Mouse (Mus musculus) regulatory T cell (primary cell): ENCODE results near the gene Cfl1.

Experiments
- in situ Hi-C: fragments of 300-600 bp; cut with MboI, MseI; formaldehyde crosslinking; loops from one replicate; pipeline ENCODE4 v1.15.1; 2025; ENCODE audit warnings: high pct_unique_total_duplicates

Gene Cfl1

DNA sequence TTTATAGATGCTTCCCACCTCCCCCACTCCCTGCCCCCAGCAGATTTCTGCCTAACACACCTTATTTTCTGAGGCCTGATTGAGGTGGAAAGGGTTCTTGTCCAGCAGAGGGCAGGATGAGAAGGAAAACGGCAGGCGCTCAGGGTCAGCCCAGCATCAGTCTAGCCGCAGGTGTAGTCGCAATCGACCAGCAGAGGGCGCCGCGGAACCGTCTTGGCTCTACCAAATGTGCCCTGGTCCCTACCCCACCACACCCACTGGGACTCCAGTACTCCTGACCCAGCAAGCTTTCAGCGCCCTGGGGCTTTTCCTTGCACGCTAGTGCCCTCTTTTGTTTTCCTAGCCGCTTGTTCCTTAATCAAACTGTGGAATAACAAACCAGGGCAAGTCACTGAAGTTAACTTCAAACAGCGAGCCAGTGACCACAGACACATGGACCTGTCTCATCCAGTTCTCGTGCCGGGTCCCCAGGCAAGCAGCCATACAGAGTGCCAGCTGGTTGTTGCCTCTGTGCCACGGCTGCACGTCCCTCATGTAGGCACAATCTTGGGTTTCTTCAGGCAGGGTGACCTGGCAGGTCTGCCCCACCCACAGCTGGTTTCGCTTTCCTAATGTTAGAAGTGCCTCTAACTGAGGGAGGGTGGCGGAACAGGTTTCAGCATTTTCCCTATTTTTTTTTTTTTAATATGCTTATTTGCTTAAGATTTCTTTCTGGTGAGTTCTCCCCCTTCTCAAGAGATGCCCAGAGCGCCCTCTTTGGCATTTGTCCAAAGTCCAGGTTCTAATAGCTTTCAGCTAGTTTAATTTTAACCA lies 39.3 kb downstream of the Cfl1 start:
- in situ Hi-C loops, result loop anchor here (5.0 kb wide), 1 partner anchor 33 kb away; the partner anchor contains the start of gene Ovol1

DNA sequence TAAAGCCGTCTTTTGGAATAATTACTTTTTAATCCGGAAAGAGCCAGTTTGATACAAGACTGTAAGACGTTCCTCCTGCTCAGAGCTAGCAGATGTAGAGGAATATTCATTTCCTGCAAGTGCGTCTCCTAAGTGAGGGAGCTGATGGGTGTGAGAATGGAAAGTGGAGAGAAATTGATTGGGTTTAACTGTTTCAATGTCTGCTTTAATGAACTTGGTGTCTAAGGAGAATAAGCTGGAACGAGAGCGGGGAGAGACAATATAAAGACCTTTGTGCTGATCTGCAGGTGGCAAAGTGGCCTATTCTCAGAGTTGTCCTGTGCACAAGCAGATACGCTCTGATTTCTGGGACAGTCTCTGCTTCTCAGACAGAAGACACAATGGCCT lies 39.9 kb downstream of the Cfl1 start:
- in situ Hi-C loops, result no loop called here

DNA sequence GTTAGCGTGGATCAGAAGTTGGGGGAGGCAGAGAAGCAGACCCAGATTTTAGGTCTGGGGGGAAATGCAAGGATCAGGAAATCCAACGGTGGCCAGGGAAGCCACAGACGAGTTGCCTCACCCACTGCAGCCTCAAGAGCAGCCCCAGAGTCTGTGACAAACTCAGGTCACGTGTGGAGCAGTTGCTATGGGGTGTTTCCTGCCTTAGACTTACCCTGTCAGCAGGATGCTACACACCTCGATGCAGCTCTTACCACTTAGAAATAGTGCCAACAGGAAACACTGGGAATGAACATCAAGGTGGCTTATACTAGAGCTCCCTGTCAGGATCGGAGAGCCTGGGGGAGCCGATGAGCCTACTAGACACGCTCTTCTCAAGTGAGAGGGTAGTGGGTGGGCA lies 42.3 kb downstream of the Cfl1 start:
- in situ Hi-C loops, result no loop called here

DNA sequence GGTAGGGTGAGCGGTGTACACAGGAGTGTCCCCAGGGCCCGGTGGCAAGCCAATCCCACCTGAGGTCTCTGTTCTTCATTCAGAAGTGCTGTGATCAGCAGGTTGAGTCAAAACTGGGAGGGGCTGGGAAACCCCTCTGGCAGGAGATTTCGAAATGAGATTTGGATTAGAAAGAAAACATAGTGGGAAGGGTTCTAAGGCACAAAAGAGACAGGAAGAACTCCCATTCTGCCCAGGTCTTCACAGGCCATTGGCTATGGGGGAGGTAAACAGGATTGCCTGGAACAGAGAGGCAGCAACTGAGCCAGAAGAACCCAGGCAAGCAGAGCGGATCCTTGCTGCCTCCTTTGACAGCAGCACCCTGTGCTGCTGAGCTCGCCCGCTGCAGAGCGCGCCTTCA lies 48.5 kb downstream of the Cfl1 start:
- in situ Hi-C loops, result no loop called here

DNA sequence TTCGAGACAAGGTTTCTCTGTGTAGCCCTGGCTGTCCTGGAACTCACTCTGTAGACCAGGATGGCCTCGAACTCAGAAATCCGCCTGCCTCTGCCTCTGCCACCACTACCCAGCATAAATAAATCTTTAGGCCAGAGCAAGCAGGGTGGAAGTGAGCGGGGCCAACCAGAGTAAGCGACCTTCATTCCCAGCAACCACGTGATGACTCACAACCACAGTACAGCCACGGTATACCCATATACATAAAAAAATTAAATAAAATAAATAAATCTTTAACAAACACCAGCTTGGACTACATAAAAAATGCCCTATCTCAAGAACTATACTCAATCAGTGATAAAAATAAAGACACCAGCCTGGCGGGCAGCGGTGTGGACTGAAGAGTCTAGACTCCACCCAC lies 53.1 kb downstream of the Cfl1 start:
- in situ Hi-C loops, result no loop called here

DNA sequence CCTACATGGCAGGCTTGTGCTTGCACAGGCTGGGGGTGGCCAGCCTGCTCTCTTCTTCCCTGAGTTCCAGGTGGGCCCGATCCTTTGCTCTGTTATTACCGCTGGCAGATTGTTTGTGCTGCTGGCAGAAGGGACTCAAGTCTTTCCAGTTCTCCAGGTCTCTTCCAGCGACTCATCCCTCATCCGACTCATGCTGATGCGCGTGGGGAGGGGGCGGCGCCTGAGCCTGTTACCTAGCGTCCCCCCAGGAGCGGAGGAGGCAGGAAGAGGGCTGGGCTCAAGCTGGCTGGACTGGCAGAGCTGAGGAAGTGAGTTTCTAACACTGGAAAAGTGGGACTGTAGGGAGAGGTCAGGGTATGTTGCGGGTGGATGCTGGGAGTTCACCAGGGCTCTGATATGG lies 53.8 kb downstream of the Cfl1 start:
- in situ Hi-C loops, result no loop called here
